Mouse (Mus musculus) gastrocnemius, postnatal 36 days (tissue): ENCODE data around the gene Sorbs2. TPM values are rescaled to one million over a fixed set of nuclear protein-coding genes. Genes with fewer than 3 reads are reported as not detected.

ENCODE experiments used
- DNase-seq, 2 experiments: peaks; one replicate each; pipeline ENCODE4 v3.0.0; 2022
- intact Hi-C: fragments of 180-260 bp; cut with DNase I; formaldehyde crosslinking; loops from one replicate; pipeline ENCODE4 v1.15.1; 2025
- total RNA-seq, 2 experiments: library from RNA; stranded (reverse); gene quantifications; 2 replicates each; pipeline ENCODE4 v1.2.3; 2021

Gene Sorbs2
- total RNA-seq, 2 experiments from 2014 or later: 23.2 to 37.8 TPM

- intact Hi-C loops: no loop called here
- no peak for DNase-seq
Measured at GRCm38 (mm10) chr8:45565189-45565588, 57.6 kb downstream of the Sorbs2 start.

- intact Hi-C loops: no loop called here
- DNase-seq: no peak
Measured at GRCm38 (mm10) chr8:45570117-45570516, 62.5 kb downstream of the Sorbs2 start.

- DNase-seq: no peak
- intact Hi-C loops: no loop called here
Measured at GRCm38 (mm10) chr8:45579714-45580543, 72.3 kb downstream of the Sorbs2 start.

GRCm38 (mm10) chr8:45580544-45580866, 72.9 kb downstream of the Sorbs2 start:
- DNase-seq: no peak
- intact Hi-C loops: no loop called here

GRCm38 (mm10) chr8:45583856-45584255, 76.3 kb downstream of the Sorbs2 start:
- DNase-seq: no peak
- intact Hi-C loops: no loop called here

- intact Hi-C loops: no loop called here
- no peak for DNase-seq
Measured at GRCm38 (mm10) chr8:45584390-45585052, 76.9 kb downstream of the Sorbs2 start.

- intact Hi-C loops: no loop called here
- DNase-seq: no peak
Measured at GRCm38 (mm10) chr8:45585158-45585557, 77.6 kb downstream of the Sorbs2 start.

GRCm38 (mm10) chr8:45587011-45587410, 79.4 kb downstream of the Sorbs2 start:
- DNase-seq: no peak
- intact Hi-C loops: no loop called here

- no peak for DNase-seq
- intact Hi-C loops: no loop called here
Measured at GRCm38 (mm10) chr8:45591888-45592287, 84.3 kb downstream of the Sorbs2 start.

- intact Hi-C loops: no loop called here
- DNase-seq: no peak
Measured at GRCm38 (mm10) chr8:45593711-45594110, 86.1 kb downstream of the Sorbs2 start.

- no peak for DNase-seq
- intact Hi-C loops: no loop called here
Measured at GRCm38 (mm10) chr8:45595983-45596382, 88.4 kb downstream of the Sorbs2 start.

- intact Hi-C loops: no loop called here
- no peak for DNase-seq
Measured at GRCm38 (mm10) chr8:45596591-45596990, 89.0 kb downstream of the Sorbs2 start.

GRCm38 (mm10) chr8:45597631-45598420, 90.2 kb downstream of the Sorbs2 start:
- intact Hi-C loops: no loop called here

GRCm38 (mm10) chr8:45598883-45599282, 91.3 kb downstream of the Sorbs2 start:
- intact Hi-C loops: no loop called here
- DNase-seq: no peak

More at GRCm38 (mm10) chr8:45597631-45598420, 90.2 kb downstream of the Sorbs2 start:
- no peak for DNase-seq

- intact Hi-C loops: no loop called here
- DNase-seq: peak; percentile 26 to 40
Measured at GRCm38 (mm10) chr8:45602019-45602418, 94.4 kb downstream of the Sorbs2 start.

GRCm38 (mm10) chr8:45605419-45605818, 97.8 kb downstream of the Sorbs2 start:
- intact Hi-C loops: no loop called here

GRCm38 (mm10) chr8:45607012-45607411, 99.4 kb downstream of the Sorbs2 start:
- intact Hi-C loops: no loop called here
- no peak for DNase-seq

More at GRCm38 (mm10) chr8:45605419-45605818, 97.8 kb downstream of the Sorbs2 start:
- no peak for DNase-seq

GRCm38 (mm10) chr8:45608413-45608812, 100.8 kb downstream of the Sorbs2 start:
- DNase-seq: no peak
- intact Hi-C loops: no loop called here

GRCm38 (mm10) chr8:45610426-45611215, 103.0 kb downstream of the Sorbs2 start:
- DNase-seq: no peak
- intact Hi-C loops: no loop called here

- DNase-seq: no peak
- intact Hi-C loops: no loop called here
Measured at GRCm38 (mm10) chr8:45611320-45611719, 103.7 kb downstream of the Sorbs2 start.
